Comparison of ENCODE assay signal across 23 mouse cellular contexts in the genomic region with DNA sequence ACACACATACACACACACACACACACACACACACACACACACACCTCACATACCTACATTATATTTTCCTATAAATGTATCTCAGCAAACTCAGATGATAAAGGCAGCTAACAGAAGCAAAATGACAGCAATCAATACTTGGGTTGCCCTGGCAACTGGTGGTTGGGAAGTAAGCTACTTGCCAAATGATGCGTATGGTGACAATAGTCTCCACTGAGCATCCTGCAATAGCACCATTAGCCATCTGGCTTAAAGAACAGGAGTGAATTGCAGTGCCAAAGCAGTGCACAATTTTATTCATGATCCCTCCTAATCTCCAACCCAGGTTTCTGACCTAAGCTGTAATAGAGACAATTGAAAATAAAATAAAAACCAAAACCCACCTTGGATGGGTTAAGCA.
DNase-seq lines count a peak whose midpoint lies in the region; ATAC-seq and TF ChIP-seq lines count a peak whose summit lies in the region.
"Had no signal": no experiment of that assay in that cellular context is flagged by ENCODE, and none has a peak within 500 bp of the region (broad histone marks: within the 10 kb centered on the region; RNA-seq: fewer than 3 reads in every experiment).

No protein-coding gene starts in this region.

- 55% methylated on average over 1 of the region's 1 CpGs for WGBS in midbrain, postnatal 0 days
- 41% methylated on average over 1 of the region's 1 CpGs for WGBS in midbrain, embryonic 14.5 days

- no peak overlapping the region for H3K9ac ChIP-seq in midbrain, postnatal 0 days (replicated peaks; ENCODE audit: low read length, poor library complexity, severe bottlenecking)
- H3K9ac ChIP-seq in midbrain, embryonic 14.5 days (replicated peaks; ENCODE audit: low read length) = no peak overlapping the region
- H3K9ac ChIP-seq: embryonic facial prominence, embryonic 12.5 days; heart, embryonic 12.5 days; midbrain, embryonic 15.5 days had no signal

- H3K27me3 ChIP-seq in midbrain, postnatal 0 days (ENCODE audit: insufficient read depth, low read length) = no peaks in the 10 kb centered on the region
- H3K27me3 ChIP-seq in midbrain, embryonic 14.5 days (ENCODE audit: control insufficient read depth, insufficient read depth, low read length) = no peaks in the 10 kb centered on the region
- H3K27me3 ChIP-seq: embryonic facial prominence, embryonic 12.5 days; heart, embryonic 12.5 days; midbrain, embryonic 15.5 days had no signal

- no peaks in the 10 kb centered on the region for H3K4me1 ChIP-seq in midbrain, postnatal 0 days (ENCODE audit: insufficient read depth, low read length)
- no peaks in the 10 kb centered on the region for H3K4me1 ChIP-seq in midbrain, embryonic 14.5 days (ENCODE audit: control insufficient read depth, insufficient read depth, low read length)
- H3K4me1 ChIP-seq: embryonic facial prominence, embryonic 12.5 days; heart, embryonic 12.5 days; midbrain, embryonic 15.5 days had no signal

- ATAC-seq in midbrain, postnatal 0 days (ENCODE audit: low FRiP score) = no peak
- ATAC-seq in midbrain, embryonic 14.5 days (ENCODE audit: low FRiP score, low TSS enrichment) = no peak
- ATAC-seq: activated CD4-positive, CD25-positive, alpha-beta regulatory T cell, adult 4 months; midbrain, embryonic 15.5 days had no signal

- no peaks in the 10 kb centered on the region for H3K9me3 ChIP-seq in midbrain, postnatal 0 days (ENCODE audit: low read length)
- no peaks in the 10 kb centered on the region for H3K9me3 ChIP-seq in midbrain, embryonic 14.5 days (ENCODE audit: control insufficient read depth, low read length)
- H3K9me3 ChIP-seq: embryonic facial prominence, embryonic 12.5 days; G1E; heart, embryonic 12.5 days; midbrain, embryonic 15.5 days had no signal

- no peaks in the 10 kb centered on the region for H3K36me3 ChIP-seq in midbrain, postnatal 0 days (ENCODE audit: insufficient read depth, low read length)
- H3K36me3 ChIP-seq in midbrain, embryonic 14.5 days (ENCODE audit: control insufficient read depth, insufficient read depth, low read length) = no peaks in the 10 kb centered on the region
- H3K36me3 ChIP-seq: embryonic facial prominence, embryonic 12.5 days; G1E; heart, embryonic 12.5 days; midbrain, embryonic 15.5 days had no signal

- H3K4me3 ChIP-seq in midbrain, postnatal 0 days (ENCODE audit: low read depth, low read length) = no peak overlapping the region
- H3K4me3 ChIP-seq in midbrain, embryonic 14.5 days (replicated peaks; ENCODE audit: low read depth, low read length) = no peak overlapping the region
- H3K4me3 ChIP-seq in layer of hippocampus, adult 2 months = no peak overlapping the region
- H3K4me3 ChIP-seq: embryonic facial prominence, embryonic 12.5 days; erythroblast, embryonic 14.5 days; heart, embryonic 12.5 days; midbrain, embryonic 15.5 days had no signal

- peak; percentile 30 for DNase-seq in embryo, embryonic 10 days (ENCODE audit: low spot score)
- no peak for DNase-seq in embryo, embryonic 10.5 days (ENCODE audit: low spot score)
- DNase-seq in midbrain, postnatal 0 days (ENCODE audit: low spot score) = peak; percentile 54
- DNase-seq in midbrain, embryonic 14.5 days = no peak
- peak; percentile 66 to 85 for DNase-seq in layer of hippocampus, adult 2 months (ENCODE audit: low spot score in 2 of 2)
- peak; percentile 12 for DNase-seq in mesoderm, embryonic 11.5 days (ENCODE audit: low read depth, low spot score)
- no peak for DNase-seq in heart, postnatal 4 days
- DNase-seq: adrenal gland, postnatal 10 days; cerebellum, adult 2 months; gastrocnemius, postnatal 10 days; heart, adult 11 months; heart, postnatal 14 days; kidney, adult 8-10 months; kidney, postnatal 14 days; liver; lung, postnatal 10 days; thymus, postnatal 36 days had no signal

- H3K4me2 ChIP-seq in midbrain, postnatal 0 days (ENCODE audit: low read depth, low read length, poor library complexity, severe bottlenecking) = no peak overlapping the region
- no peak overlapping the region for H3K4me2 ChIP-seq in midbrain, embryonic 14.5 days (ENCODE audit: low read length)
- H3K4me2 ChIP-seq: embryonic facial prominence, embryonic 12.5 days; heart, embryonic 12.5 days; midbrain, embryonic 15.5 days had no signal

- no peak for TF ChIP-seq CTCF in midbrain, postnatal 0 days (IDR thresholded peaks at IDR 0.05)
- TF ChIP-seq CTCF in layer of hippocampus, adult 2 months (conservative IDR thresholded peaks at IDR 0.05) = no peak

- no peak overlapping the region for H3K27ac ChIP-seq in midbrain, postnatal 0 days (ENCODE audit: low read depth, low read length)
- H3K27ac ChIP-seq in midbrain, embryonic 14.5 days (replicated peaks; ENCODE audit: low read depth, low read length) = no peak overlapping the region
- peak overlapping the region; percentile 77 for H3K27ac ChIP-seq in layer of hippocampus, adult 2 months
- H3K27ac ChIP-seq: embryonic facial prominence, embryonic 12.5 days; midbrain, embryonic 15.5 days had no signal

Comparison
In these comparisons a context has a peak if more than half of its experiments do, and no peak if none do; other contexts are left out.
1. DNase-seq: peak in embryo, embryonic 10 days (single experiment), midbrain, postnatal 0 days (single experiment), layer of hippocampus, adult 2 months (2 of 2) and mesoderm, embryonic 11.5 days (single experiment); none in embryo, embryonic 10.5 days (single experiment), midbrain, embryonic 14.5 days (single experiment) and heart, postnatal 4 days (single experiment).